Mouse (Mus musculus): ENCODE data around the gene Pakap. TPM values are rescaled to one million over a fixed set of nuclear protein-coding genes. Genes with fewer than 3 reads are reported as not detected.

The Pakap gene
- polyA plus RNA-seq, 1 experiment: 14.7 TPM

DNA sequence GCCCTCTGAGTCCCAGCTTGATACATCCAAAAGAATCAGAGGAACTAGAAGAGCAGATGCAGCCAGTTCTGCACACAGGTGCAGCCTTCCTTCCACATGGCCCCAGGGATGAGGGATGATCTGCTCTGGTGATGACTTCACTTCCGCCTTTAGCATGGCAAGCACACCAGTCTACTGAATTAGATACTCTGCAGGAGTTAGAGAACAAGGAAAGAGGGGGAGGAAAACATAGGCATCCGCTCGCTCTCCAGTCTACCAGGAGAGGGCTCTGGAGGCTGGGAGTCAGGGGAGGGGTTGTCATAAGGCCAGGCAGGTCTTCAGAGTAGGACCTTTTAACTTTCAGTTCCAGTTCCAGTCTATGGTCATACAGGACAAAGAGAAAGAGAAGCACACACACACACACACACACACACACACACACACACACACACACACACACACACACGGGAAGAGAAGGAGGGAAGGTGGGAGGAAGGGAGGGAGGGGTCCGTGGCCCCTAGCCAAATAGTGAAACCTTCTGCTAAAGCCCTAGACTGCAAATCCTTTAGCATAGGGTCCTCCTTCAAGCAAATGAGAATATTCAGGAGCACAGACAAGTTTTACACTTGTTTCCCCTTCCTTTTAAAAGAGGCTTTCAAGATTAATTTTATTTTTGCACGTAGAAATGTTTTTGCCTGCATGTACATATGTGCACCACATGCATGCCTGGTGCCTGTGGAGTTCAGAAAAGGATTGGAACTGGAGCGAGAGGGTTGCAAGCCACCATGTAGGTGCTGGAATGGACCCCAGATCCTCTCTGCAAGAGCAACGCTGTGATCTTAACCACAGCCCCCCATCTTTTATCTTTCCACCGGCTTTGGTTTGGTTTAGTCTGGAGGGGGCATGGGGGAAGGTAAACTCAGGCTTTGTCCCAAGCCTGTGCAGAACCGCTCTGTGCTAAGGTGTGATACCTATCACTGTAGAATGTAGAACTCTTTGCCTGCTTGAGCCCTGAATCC lies 346.5 kb downstream of the Pakap start:
- H3K27ac ChIP-seq (ENCODE audit: insufficient read depth, low read length): no peak overlapping the region
- H3K4me1 ChIP-seq (ENCODE audit: control insufficient read depth, insufficient read depth, low read length): no peaks in the 10 kb centered on the region
- TF ChIP-seq CTCF (IDR thresholded peaks at IDR 0.05; ENCODE audit: borderline replicate concordance, insufficient read depth, low read length): no peak
- no peak for TF ChIP-seq POLR2A (IDR thresholded peaks at IDR 0.05; ENCODE audit: low read depth, low read length)
- no peak overlapping the region for H3K4me3 ChIP-seq (ENCODE audit: insufficient read depth, low read length)

DNA sequence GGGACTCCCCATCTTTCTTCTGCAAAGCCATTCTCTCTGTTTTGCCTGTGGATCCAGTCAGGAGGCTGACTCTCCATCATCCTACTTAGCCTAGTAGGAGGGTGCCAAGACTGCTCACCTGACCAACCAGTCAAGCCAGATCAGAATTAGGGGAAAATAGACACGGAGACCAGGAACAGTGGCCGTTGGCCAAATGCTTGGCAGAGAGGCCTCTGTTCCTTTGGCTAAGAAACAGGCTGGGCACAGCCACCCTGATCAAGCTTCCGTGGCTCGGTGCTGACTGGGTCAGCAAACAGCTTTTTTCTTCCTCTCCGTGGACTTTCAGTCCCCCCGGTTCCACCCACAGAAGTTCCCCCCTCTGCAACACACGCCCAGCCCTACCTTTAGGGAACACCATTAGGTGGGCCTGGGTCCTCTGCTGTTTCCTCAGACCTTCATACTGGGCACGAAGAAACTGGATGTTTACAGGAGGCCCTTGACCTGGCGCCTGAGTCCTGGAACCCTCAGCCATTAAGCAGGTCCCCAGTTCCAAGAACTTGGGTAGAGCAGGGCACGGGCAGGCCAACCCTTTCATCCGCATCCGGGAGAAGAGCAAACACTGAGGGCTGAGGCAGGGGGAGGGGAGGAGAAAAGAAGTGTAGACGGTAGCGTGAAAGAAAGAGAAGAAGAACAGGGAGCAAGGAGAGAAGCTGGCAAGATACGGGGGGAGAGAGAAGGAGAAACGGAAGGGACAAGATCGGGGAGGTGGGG lies 347.4 kb downstream of the Pakap start:
- TF ChIP-seq CTCF (IDR thresholded peaks at IDR 0.05; ENCODE audit: borderline replicate concordance, insufficient read depth, low read length): no peak
- Histone ChIP-seq H3K4me3 (ENCODE audit: insufficient read depth, low read length) (no peak overlapping the region), H3K27ac (ENCODE audit: insufficient read depth, low read length) (no peak overlapping the region), H3K4me1 (ENCODE audit: control insufficient read depth, insufficient read depth, low read length) (no peaks in the 10 kb centered on the region)

DNA sequence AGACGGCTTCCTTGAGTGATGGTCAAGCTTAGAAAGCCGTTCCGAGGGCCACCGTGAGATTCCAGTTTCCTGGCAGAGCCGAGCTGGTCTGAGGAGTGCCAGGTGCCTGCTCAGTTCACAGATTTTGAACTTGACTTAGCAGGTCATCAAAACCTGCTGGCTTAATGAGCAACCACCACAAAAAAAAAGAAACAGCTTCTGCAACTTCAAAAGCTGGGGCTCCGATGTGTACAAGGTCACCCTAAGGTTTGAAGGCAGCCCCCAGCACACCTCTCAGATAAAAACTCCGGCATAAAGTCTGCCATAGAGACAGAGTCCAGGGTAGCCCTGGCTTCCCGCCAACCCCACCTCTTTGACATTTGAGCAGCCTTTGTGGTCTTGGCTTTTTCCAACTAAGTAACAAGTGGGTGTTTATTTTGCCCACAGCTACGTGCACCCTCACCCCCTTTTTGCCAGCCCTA lies 348.3 kb downstream of the Pakap start, which contains the start of gene D630039A03Rik:
D630039A03Rik (minus strand) TSS at position 97 of the 461 bp plus-strand sequence.
- no peaks in the 10 kb centered on the region for H3K4me1 ChIP-seq (ENCODE audit: control insufficient read depth, insufficient read depth, low read length)
- TF ChIP-seq POLR2A (IDR thresholded peaks at IDR 0.05; ENCODE audit: low read depth, low read length): no peak
- TF ChIP-seq CTCF (IDR thresholded peaks at IDR 0.05; ENCODE audit: borderline replicate concordance, insufficient read depth, low read length): no peak
- H3K4me3 ChIP-seq (ENCODE audit: insufficient read depth, low read length): no peak within 1 kb of the TSS
- no peak within 1 kb of the TSS for H3K27ac ChIP-seq (ENCODE audit: insufficient read depth, low read length)

DNA sequence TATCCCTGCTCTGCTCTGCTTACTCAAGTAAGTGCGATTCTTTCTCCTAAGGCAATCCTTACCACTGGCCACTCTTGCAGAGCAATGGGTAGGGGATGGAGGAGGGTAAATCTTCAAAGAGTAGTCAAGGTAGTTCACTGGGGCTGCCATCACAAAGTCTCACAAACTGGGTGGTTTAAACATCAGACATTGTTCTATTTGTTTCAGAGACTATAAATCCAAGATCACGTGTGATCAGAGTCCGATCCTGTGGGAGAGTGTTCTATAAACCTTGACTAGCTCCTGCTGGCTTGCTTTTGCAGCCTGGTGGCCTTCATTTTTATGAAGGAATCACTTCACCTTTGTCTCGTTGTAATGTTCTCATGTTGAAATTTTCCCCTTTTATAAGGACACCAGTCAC lies 348.7 kb downstream of the Pakap start:
- Histone ChIP-seq H3K4me1 (ENCODE audit: control insufficient read depth, insufficient read depth, low read length) (no peaks in the 10 kb centered on the region), H3K4me3 (ENCODE audit: insufficient read depth, low read length) (no peak overlapping the region), H3K27ac (ENCODE audit: insufficient read depth, low read length) (no peak overlapping the region)
- TF ChIP-seq CTCF (IDR thresholded peaks at IDR 0.05; ENCODE audit: borderline replicate concordance, insufficient read depth, low read length) (no peak), POLR2A (IDR thresholded peaks at IDR 0.05; ENCODE audit: low read depth, low read length) (no peak)

DNA sequence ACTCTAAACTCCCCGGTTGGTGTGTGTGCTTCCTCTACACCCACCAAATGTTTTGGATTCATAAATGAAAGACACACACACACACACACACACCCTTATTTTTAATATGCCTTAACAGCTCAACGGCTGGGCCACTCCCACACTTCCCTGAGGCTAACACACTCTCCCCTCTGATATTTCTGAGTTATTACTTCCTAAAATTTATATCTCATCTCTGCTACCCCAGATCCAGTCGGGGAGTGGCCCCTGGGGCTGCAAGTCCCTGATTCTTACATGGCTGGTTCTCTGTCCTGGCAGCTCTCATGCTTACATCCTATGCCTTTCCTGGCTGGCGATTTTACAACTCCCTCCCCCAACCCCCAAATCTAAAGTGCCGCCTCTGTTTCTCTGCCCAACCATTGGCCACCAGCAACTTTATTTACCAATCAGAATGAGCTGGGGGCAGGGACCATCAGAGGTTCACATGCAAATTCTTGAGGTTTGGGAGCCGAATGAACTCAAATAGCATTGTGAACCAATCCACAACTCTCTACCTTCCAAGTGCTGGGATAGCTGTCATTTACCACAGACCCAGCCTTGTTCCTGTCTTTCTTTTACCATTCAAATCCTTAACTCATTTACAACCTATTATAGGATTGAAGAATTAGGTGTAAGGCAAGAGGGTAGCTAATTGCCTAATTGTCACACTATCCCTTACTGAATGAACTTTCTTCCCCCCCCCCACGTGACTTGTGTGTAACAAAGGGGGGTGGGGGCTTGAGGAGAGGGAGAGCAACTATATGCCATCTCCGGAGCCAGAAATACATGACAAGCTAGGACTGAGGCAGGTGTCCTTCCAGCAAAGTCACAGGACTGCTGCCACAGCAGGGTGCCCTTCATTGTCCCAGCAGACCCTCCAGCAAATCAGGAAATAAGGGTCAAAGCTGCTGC lies 351.8 kb downstream of the Pakap start:
- TF ChIP-seq CTCF (IDR thresholded peaks at IDR 0.05; ENCODE audit: borderline replicate concordance, insufficient read depth, low read length) (no peak), POLR2A (IDR thresholded peaks at IDR 0.05; ENCODE audit: low read depth, low read length) (no peak)
- H3K27ac ChIP-seq (ENCODE audit: insufficient read depth, low read length): no peak overlapping the region
- H3K4me1 ChIP-seq (ENCODE audit: control insufficient read depth, insufficient read depth, low read length): no peaks in the 10 kb centered on the region
- H3K4me3 ChIP-seq (ENCODE audit: insufficient read depth, low read length): no peak overlapping the region

DNA sequence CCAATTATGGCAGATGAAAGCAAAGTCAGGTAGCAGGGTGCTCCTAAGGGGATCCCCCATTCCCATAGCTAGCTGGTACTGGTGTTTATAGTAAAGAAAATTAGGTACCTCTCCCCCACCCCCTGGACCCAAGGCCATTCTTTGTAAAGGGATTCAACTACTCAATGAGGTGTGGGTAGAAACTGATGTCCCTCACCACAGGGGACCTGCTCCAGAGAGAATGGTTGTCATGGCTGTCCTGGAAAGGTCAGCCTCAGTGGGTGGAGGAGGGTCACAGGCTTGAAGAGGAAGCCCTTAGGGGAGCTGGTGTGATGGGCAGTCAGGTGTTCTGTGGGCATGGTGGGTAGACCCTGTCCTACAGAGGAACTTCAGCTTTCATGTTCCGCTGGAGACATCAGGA lies 352.5 kb downstream of the Pakap start:
- H3K4me1 ChIP-seq (ENCODE audit: control insufficient read depth, insufficient read depth, low read length): no peaks in the 10 kb centered on the region
- H3K4me3 ChIP-seq (ENCODE audit: insufficient read depth, low read length): no peak overlapping the region
- no peak overlapping the region for H3K27ac ChIP-seq (ENCODE audit: insufficient read depth, low read length)
- no peak for TF ChIP-seq POLR2A (IDR thresholded peaks at IDR 0.05; ENCODE audit: low read depth, low read length)
- TF ChIP-seq CTCF (IDR thresholded peaks at IDR 0.05; ENCODE audit: borderline replicate concordance, insufficient read depth, low read length): no peak

DNA sequence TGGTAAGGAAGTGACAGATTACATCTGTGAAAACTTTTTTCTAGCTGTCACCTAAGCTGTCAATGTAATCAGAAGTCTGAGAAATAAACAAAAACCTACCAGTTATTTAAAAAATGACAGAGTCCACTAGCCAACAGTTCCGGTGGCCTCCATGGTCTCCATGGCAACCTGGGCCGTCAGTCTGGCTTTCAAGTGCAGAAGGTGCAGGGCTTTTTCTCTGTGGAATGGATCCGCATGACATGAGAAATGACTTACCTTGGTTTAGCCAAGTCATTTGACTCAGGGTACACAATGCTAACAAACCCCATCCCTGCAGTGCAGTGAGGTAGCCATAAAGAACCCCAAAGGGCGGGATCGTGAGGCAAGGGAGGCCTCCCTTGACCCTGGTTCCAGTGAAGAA lies 354.2 kb downstream of the Pakap start:
- TF ChIP-seq CTCF (IDR thresholded peaks at IDR 0.05; ENCODE audit: borderline replicate concordance, insufficient read depth, low read length): no peak
- no peak for TF ChIP-seq POLR2A (IDR thresholded peaks at IDR 0.05; ENCODE audit: low read depth, low read length)
- no peak overlapping the region for H3K4me3 ChIP-seq (ENCODE audit: insufficient read depth, low read length)
- H3K27ac ChIP-seq (ENCODE audit: insufficient read depth, low read length): no peak overlapping the region
- H3K4me1 ChIP-seq (ENCODE audit: control insufficient read depth, insufficient read depth, low read length): no peaks in the 10 kb centered on the region

DNA sequence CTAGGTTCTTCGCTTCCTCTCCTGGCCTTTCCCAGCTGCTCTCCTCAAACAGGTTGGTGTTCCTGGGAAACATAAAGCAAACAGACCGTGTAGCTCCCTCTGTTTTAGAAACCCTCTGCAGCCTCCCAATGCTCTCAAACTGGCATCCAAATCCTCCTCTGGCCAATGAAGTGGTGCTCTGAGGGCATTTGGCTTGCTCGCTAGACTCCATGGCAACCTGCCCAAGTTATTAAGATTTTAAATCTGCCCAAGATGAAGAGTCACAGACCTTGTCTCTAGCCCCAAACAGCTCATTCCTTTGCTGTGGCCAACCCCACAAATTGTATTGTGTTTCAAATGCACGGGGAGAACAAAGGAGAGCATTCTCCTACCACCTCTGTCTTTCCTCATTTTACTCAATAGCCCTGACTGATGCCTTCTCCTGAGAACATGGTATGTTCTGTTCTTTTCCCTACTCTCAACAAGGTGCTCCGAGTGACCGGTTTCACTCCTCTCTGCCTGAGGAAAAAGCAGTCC lies 356.6 kb downstream of the Pakap start:
- Histone ChIP-seq H3K4me1 (ENCODE audit: control insufficient read depth, insufficient read depth, low read length) (no peaks in the 10 kb centered on the region), H3K4me3 (ENCODE audit: insufficient read depth, low read length) (no peak overlapping the region), H3K27ac (ENCODE audit: insufficient read depth, low read length) (no peak overlapping the region)
- TF ChIP-seq POLR2A (IDR thresholded peaks at IDR 0.05; ENCODE audit: low read depth, low read length) (no peak), CTCF (IDR thresholded peaks at IDR 0.05; ENCODE audit: borderline replicate concordance, insufficient read depth, low read length) (no peak)
